Mouse (Mus musculus): ENCODE results near the gene E2f2. TPM values are rescaled to one million over a fixed set of nuclear protein-coding genes. Genes with fewer than 3 reads are reported as not detected.

The E2f2 gene
- polyA plus RNA-seq (2015; fragmentation: Nextera tagmentation; extraction: Ambion mirVana), result 2.2 and 2.3 TPM in 2 replicates

- peak; percentile 65; the same call in 1 of the 2 replicates for ATAC-seq (replicated peaks)
- no peak within 1 kb of the TSS for H3K27ac ChIP-seq
- no peaks in the 10 kb centered on the region for H3K9me3 ChIP-seq
- H3K27me3 ChIP-seq (replicated peaks), result peaks cover 4% of the 10 kb centered on the region; the same call in 1 of the 2 replicates
- no peaks in the 10 kb centered on the region for H3K36me3 ChIP-seq (replicated peaks)
- peaks cover 17% of the 10 kb centered on the region for H3K4me1 ChIP-seq
- H3K4me3 ChIP-seq, result peak within 1 kb of the TSS; percentile 45
- H3K9ac ChIP-seq, result peak within 1 kb of the TSS; percentile 41
- WGBS, result under 1% methylated on average over 35 of the region's 35 CpGs
- H3K4me2 ChIP-seq, result peak within 1 kb of the TSS; percentile 94
Observed at GRCm38 (mm10) chr4:136172011-136172541, at the start of gene E2f2. Gene E2f2, plus strand, starts transcription at chr4:136172394.

GRCm38 (mm10) chr4:136123111-136123791 lies 48.9 kb upstream of the E2f2 start:
- Histone ChIP-seq H3K27ac (no peak overlapping the region), H3K4me1 (no peaks in the 10 kb centered on the region), H3K27me3 (replicated peaks) (no peaks in the 10 kb centered on the region), H3K9me3 (no peaks in the 10 kb centered on the region), H3K9ac (no peak overlapping the region), H3K4me3 (no peak overlapping the region), H3K36me3 (replicated peaks) (no peaks in the 10 kb centered on the region), H3K4me2 (no peak overlapping the region)
- 74% methylated on average over 8 of the region's 8 CpGs for WGBS
- no peak for ATAC-seq (replicated peaks)

- H3K9ac ChIP-seq, result no peak overlapping the region
- H3K4me3 ChIP-seq, result no peak overlapping the region
- WGBS, result 86% methylated on average over 3 of the region's 3 CpGs
- no peaks in the 10 kb centered on the region for H3K27me3 ChIP-seq (replicated peaks)
- H3K27ac ChIP-seq, result no peak overlapping the region
- ATAC-seq (replicated peaks), result no peak
- H3K36me3 ChIP-seq (replicated peaks), result no peaks in the 10 kb centered on the region
- H3K4me1 ChIP-seq, result no peaks in the 10 kb centered on the region
- H3K9me3 ChIP-seq, result no peaks in the 10 kb centered on the region
- no peak overlapping the region for H3K4me2 ChIP-seq
Observed at GRCm38 (mm10) chr4:136123792-136124161, 48.4 kb upstream of the E2f2 start.

GRCm38 (mm10) chr4:136124581-136124980 lies 47.6 kb upstream of the E2f2 start:
- Histone ChIP-seq H3K36me3 (replicated peaks) (no peaks in the 10 kb centered on the region), H3K4me3 (no peak overlapping the region), H3K27ac (no peak overlapping the region), H3K27me3 (replicated peaks) (no peaks in the 10 kb centered on the region), H3K4me2 (no peak overlapping the region), H3K9ac (no peak overlapping the region), H3K4me1 (no peaks in the 10 kb centered on the region), H3K9me3 (no peaks in the 10 kb centered on the region)
- ATAC-seq (replicated peaks), result no peak
- WGBS, result 95% methylated on average over 4 of the region's 4 CpGs

GRCm38 (mm10) chr4:136125458-136125857 lies 46.7 kb upstream of the E2f2 start:
- Histone ChIP-seq H3K4me1 (no peaks in the 10 kb centered on the region), H3K9ac (no peak overlapping the region), H3K27ac (no peak overlapping the region), H3K36me3 (replicated peaks) (no peaks in the 10 kb centered on the region), H3K4me2 (no peak overlapping the region), H3K9me3 (no peaks in the 10 kb centered on the region), H3K4me3 (no peak overlapping the region), H3K27me3 (replicated peaks) (no peaks in the 10 kb centered on the region)
- WGBS, result 91% methylated on average over 11 of the region's 11 CpGs
- ATAC-seq (replicated peaks), result no peak

GRCm38 (mm10) chr4:136126019-136126418 lies 46.2 kb upstream of the E2f2 start:
- Histone ChIP-seq H3K27me3 (replicated peaks) (no peaks in the 10 kb centered on the region), H3K27ac (no peak overlapping the region), H3K36me3 (replicated peaks) (no peaks in the 10 kb centered on the region), H3K9ac (no peak overlapping the region), H3K4me1 (no peaks in the 10 kb centered on the region), H3K9me3 (no peaks in the 10 kb centered on the region), H3K4me2 (no peak overlapping the region), H3K4me3 (no peak overlapping the region)
- 80% methylated on average over 5 of the region's 5 CpGs for WGBS
- ATAC-seq (replicated peaks), result no peak

- 70% methylated on average over 13 of the region's 13 CpGs for WGBS
Observed at GRCm38 (mm10) chr4:136127670-136128069, 44.5 kb upstream of the E2f2 start.

GRCm38 (mm10) chr4:136129842-136130241 lies 42.4 kb upstream of the E2f2 start:
- Histone ChIP-seq H3K27ac (no peak overlapping the region), H3K4me3 (no peak overlapping the region), H3K4me2 (no peak overlapping the region), H3K9me3 (no peaks in the 10 kb centered on the region), H3K9ac (no peak overlapping the region), H3K27me3 (replicated peaks) (no peaks in the 10 kb centered on the region), H3K36me3 (replicated peaks) (no peaks in the 10 kb centered on the region), H3K4me1 (peaks cover 13% of the 10 kb centered on the region)
- WGBS, result 89% methylated on average over 1 of the region's 1 CpGs
- no peak for ATAC-seq (replicated peaks)

More at GRCm38 (mm10) chr4:136127670-136128069, 44.5 kb upstream of the E2f2 start:
- H3K4me3 ChIP-seq, result no peak overlapping the region
- no peak overlapping the region for H3K27ac ChIP-seq
- H3K4me1 ChIP-seq, result no peaks in the 10 kb centered on the region
- H3K27me3 ChIP-seq (replicated peaks), result no peaks in the 10 kb centered on the region
- H3K9ac ChIP-seq, result no peak overlapping the region
- no peak for ATAC-seq (replicated peaks)
- H3K4me2 ChIP-seq, result no peak overlapping the region
- H3K9me3 ChIP-seq, result no peaks in the 10 kb centered on the region
- H3K36me3 ChIP-seq (replicated peaks), result no peaks in the 10 kb centered on the region

- peak overlapping the region; percentile 85 for H3K27ac ChIP-seq
- no peaks in the 10 kb centered on the region for H3K27me3 ChIP-seq (replicated peaks)
- WGBS, result 13% methylated on average over 9 of the region's 9 CpGs
- no peak overlapping the region for H3K9ac ChIP-seq
- H3K9me3 ChIP-seq, result no peaks in the 10 kb centered on the region
- no peaks in the 10 kb centered on the region for H3K36me3 ChIP-seq (replicated peaks)
- H3K4me1 ChIP-seq, result peaks cover 32% of the 10 kb centered on the region
- no peak overlapping the region for H3K4me3 ChIP-seq
- peak overlapping the region; percentile 67; the same call in 1 of the 2 replicates for H3K4me2 ChIP-seq
- no peak for ATAC-seq (replicated peaks)
Observed at GRCm38 (mm10) chr4:136133801-136134200, 38.4 kb upstream of the E2f2 start.

- Histone ChIP-seq H3K9me3 (no peaks in the 10 kb centered on the region), H3K9ac (peak overlapping the region; percentile 48), H3K27me3 (replicated peaks) (no peaks in the 10 kb centered on the region), H3K27ac (peak overlapping the region; percentile 85), H3K4me2 (peak overlapping the region; percentile 67), H3K4me3 (peak overlapping the region; percentile 41), H3K36me3 (replicated peaks) (no peaks in the 10 kb centered on the region), H3K4me1 (peaks cover 34% of the 10 kb centered on the region)
- 2% methylated on average over 15 of the region's 15 CpGs for WGBS
- ATAC-seq (replicated peaks), result no peak; the same call in 1 of the 2 replicates
Observed at GRCm38 (mm10) chr4:136134418-136134977, 37.7 kb upstream of the E2f2 start.

- peak; percentile 82 for ATAC-seq (replicated peaks)
- Histone ChIP-seq H3K4me2 (peak overlapping the region; percentile 67), H3K4me1 (peaks cover 41% of the 10 kb centered on the region), H3K9me3 (no peaks in the 10 kb centered on the region), H3K4me3 (peak overlapping the region; percentile 41), H3K27ac (peak overlapping the region; percentile 85), H3K36me3 (replicated peaks) (no peaks in the 10 kb centered on the region), H3K9ac (peak overlapping the region; percentile 48), H3K27me3 (replicated peaks) (no peaks in the 10 kb centered on the region)
- WGBS, result 1% methylated on average over 49 of the region's 50 CpGs
Observed at GRCm38 (mm10) chr4:136134978-136135873, 37.0 kb upstream of the E2f2 start.

Measured in midbrain, embryonic 15.5 days (tissue).